Mouse (Mus musculus): ENCODE results near the gene Chpf2.
A peak's percentile ranks its signal among the peaks of the same experiment; 100 is the strongest.

Gene Chpf2

GRCm38 (mm10) chr5:24591796-24592470 is 5.4 kb downstream of the Chpf2 start:
- DNase-seq (ENCODE audit: low spot score): no peak

- DNase-seq (ENCODE audit: low spot score): no peak
Observed at GRCm38 (mm10) chr5:24592471-24593160, 6.1 kb downstream of the Chpf2 start.

GRCm38 (mm10) chr5:24593230-24593629 is 6.7 kb downstream of the Chpf2 start:
- DNase-seq (ENCODE audit: low spot score): no peak

- no peak for DNase-seq (ENCODE audit: low spot score)
Observed at GRCm38 (mm10) chr5:24593928-24594327, 7.4 kb downstream of the Chpf2 start.

GRCm38 (mm10) chr5:24594346-24594745 is 7.8 kb downstream of the Chpf2 start:
- DNase-seq (ENCODE audit: low spot score): no peak

- no peak for DNase-seq (ENCODE audit: low spot score)
Observed at GRCm38 (mm10) chr5:24595261-24595660, 8.7 kb downstream of the Chpf2 start.

GRCm38 (mm10) chr5:24595786-24596380 is 9.3 kb downstream of the Chpf2 start:
- no peak for DNase-seq (ENCODE audit: low spot score)

- no peak for DNase-seq (ENCODE audit: low spot score)
Observed at GRCm38 (mm10) chr5:24596519-24597171, 10.1 kb downstream of the Chpf2 start.

GRCm38 (mm10) chr5:24597221-24597728 is 10.7 kb downstream of the Chpf2 start:
- no peak for DNase-seq (ENCODE audit: low spot score)

- no peak for DNase-seq (ENCODE audit: low spot score)
Observed at GRCm38 (mm10) chr5:24597901-24598569, 11.5 kb downstream of the Chpf2 start.

GRCm38 (mm10) chr5:24598570-24599006 is 12.0 kb downstream of the Chpf2 start:
- peak; percentile 19 for DNase-seq (ENCODE audit: low spot score)

- no peak for DNase-seq (ENCODE audit: low spot score)
Observed at GRCm38 (mm10) chr5:24599137-24599536, 12.6 kb downstream of the Chpf2 start.

GRCm38 (mm10) chr5:24600236-24600635 is 13.7 kb downstream of the Chpf2 start:
- DNase-seq (ENCODE audit: low spot score): no peak

GRCm38 (mm10) chr5:24601071-24601835 is 14.7 kb downstream of the Chpf2 start:
- no peak for DNase-seq (ENCODE audit: low spot score)

GRCm38 (mm10) chr5:24601911-24602750 is 15.6 kb downstream of the Chpf2 start:
- DNase-seq (ENCODE audit: low spot score): peak; percentile 66

GRCm38 (mm10) chr5:24602751-24603343 is 16.3 kb downstream of the Chpf2 start:
- peak; percentile 90 for DNase-seq (ENCODE audit: low spot score)

- DNase-seq (ENCODE audit: low spot score): no peak
Observed at GRCm38 (mm10) chr5:24603431-24604010, 17.0 kb downstream of the Chpf2 start.

GRCm38 (mm10) chr5:24604080-24604655 is 17.6 kb downstream of the Chpf2 start:
- no peak for DNase-seq (ENCODE audit: low spot score)

- peak; percentile 90 for DNase-seq (ENCODE audit: low spot score)
Observed at GRCm38 (mm10) chr5:24604656-24605100, 18.1 kb downstream of the Chpf2 start.

Measured in ovary, adult 18-20 months (tissue).